Mouse (Mus musculus): ENCODE results near the gene Sfxn3.

- TF ChIP-seq CTCF (conservative IDR thresholded peaks at IDR 0.05; ENCODE audit: low read length) (peak; percentile 83), NANOG (IDR thresholded peaks at IDR 0.05; ENCODE audit: borderline replicate concordance, low read length) (no peak)
These were observed 15.5 kb upstream of the Sfxn3 start for GRCm38 (mm10) chr19:45031780-45032179.
